Mouse (Mus musculus) forebrain, postnatal 0 days (tissue): ENCODE results near the gene Nmnat3. TPM values are rescaled to one million over a fixed set of nuclear protein-coding genes. Genes with fewer than 3 reads are reported as not detected.

Source experiments
- ATAC-seq: fragments of 200-750 bp; cut with Nextera tagmentation; 2 replicates; pipeline ENCODE4 v1.8.0; 2017; ENCODE audit warnings: mild to moderate bottlenecking, moderate library complexity
- DNase-seq: peaks from one replicate; pipeline ENCODE4 v3.0.0-alpha.2; 2015
- H3K27ac ChIP-seq: fragments of 300-500 bp; sonication (generic); 2 replicates; pipeline ENCODE4 v1.5.1; 2014; ENCODE audit warnings: low read depth, mild to moderate bottlenecking, antibody characterized with exemption, low read length, moderate library complexity, mixed read lengths
- H3K27me3 ChIP-seq: fragments of 300-500 bp; sonication (generic); 2 replicates; pipeline ENCODE4 v1.6.1; 2014; ENCODE audit warnings: mild to moderate bottlenecking, low read length, mixed read lengths; ENCODE audit not compliant: insufficient read depth
- H3K36me3 ChIP-seq: fragments of 300-500 bp; sonication (generic); 2 replicates; pipeline ENCODE4 v1.6.1; 2014; ENCODE audit warnings: mild to moderate bottlenecking, moderate library complexity; ENCODE audit not compliant: insufficient read depth
- H3K4me1 ChIP-seq: fragments of 300-500 bp; sonication (generic); 2 replicates; pipeline ENCODE4 v1.6.1; 2014; ENCODE audit warnings: antibody characterized with exemption; ENCODE audit not compliant: insufficient read depth
- H3K4me2 ChIP-seq: fragments of 300-500 bp; sonication (generic); 2 replicates; pipeline ENCODE4 v1.6.1; 2014; ENCODE audit warnings: low read depth, mild to moderate bottlenecking, moderate library complexity
- H3K4me3 ChIP-seq: fragments of 300-500 bp; sonication (generic); 2 replicates; pipeline ENCODE4 v1.5.1; 2014; ENCODE audit warnings: low read depth, low read length, mixed read lengths
- H3K9ac ChIP-seq: fragments of 300-500 bp; sonication (generic); 2 replicates; pipeline ENCODE4 v1.6.1; 2014; ENCODE audit warnings: mild to moderate bottlenecking
- H3K9me3 ChIP-seq: fragments of 300-500 bp; sonication (generic); 2 replicates; pipeline ENCODE4 v1.6.1; 2016; ENCODE audit warnings: low read length
- CTCF ChIP-seq: sonication (generic); IDR thresholded peaks from 2 replicates; pipeline ENCODE4 v1.5.1; 2016; ENCODE audit warnings: antibody characterized with exemption, control low read depth, low read depth
- WGBS: fragments of 180-500 bp; shearing (Covaris S2); extraction: QIAGEN DNeasy Blood & Tissue Kit; methylation state at CpG from one replicate; pipeline ENCODE4 v1.1.7; 2014; 5-methylcytosine and 5-hydroxymethylcytosine counted together
- polyA plus RNA-seq: library from polyadenylated mRNA; unstranded; fragments of >200 nt; fragmentation: Nextera tagmentation; extraction: Ambion mirVana; gene quantifications from 2 replicates; pipeline ENCODE4 v1.2.1, GENCODE M21; 2015
- total RNA-seq: library from RNA; depleted of rRNA; stranded (reverse); fragments of >200 nt; gene quantifications from 2 replicates; pipeline ENCODE4 v1.2.3, GENCODE M21; 2014

Nmnat3 gene
- total and polyA plus RNA-seq, 2 experiments from 2014 or later: 1.7 to 4.0 TPM

GRCm38 (mm10) chr9:98425351-98425880 lies 138.2 kb downstream of the Nmnat3 start:
- Histone ChIP-seq H3K4me1 (peaks cover 19% of the 10 kb centered on the region; the same call in 1 of the 2 replicates), H3K36me3 (no peaks in the 10 kb centered on the region), H3K27me3 (peaks cover 4% of the 10 kb centered on the region; the same call in 1 of the 2 replicates), H3K9ac (peak overlapping the region; percentile 55; the same call in 1 of the 2 replicates), H3K4me2 (peak overlapping the region; percentile 68), H3K27ac (no peak overlapping the region), H3K4me3 (peak overlapping the region; percentile 46), H3K9me3 (no peaks in the 10 kb centered on the region)
- ATAC-seq (no peak), DNase-seq (no peak)
- TF ChIP-seq CTCF: no peak
- WGBS: 18% methylated on average over 19 of the region's 19 CpGs

- Histone ChIP-seq H3K4me1 (peaks cover 19% of the 10 kb centered on the region; the same call in 1 of the 2 replicates), H3K4me2 (no peak overlapping the region), H3K36me3 (no peaks in the 10 kb centered on the region), H3K9ac (no peak overlapping the region), H3K27me3 (peaks cover 4% of the 10 kb centered on the region; the same call in 1 of the 2 replicates), H3K4me3 (no peak overlapping the region), H3K27ac (no peak overlapping the region), H3K9me3 (no peaks in the 10 kb centered on the region)
- ATAC-seq (no peak), DNase-seq (no peak)
- TF ChIP-seq CTCF: no peak
- WGBS: 83% methylated on average over 4 of the region's 4 CpGs
These were observed 140.8 kb downstream of the Nmnat3 start for GRCm38 (mm10) chr9:98427906-98428517.

GRCm38 (mm10) chr9:98428783-98429182 lies 141.5 kb downstream of the Nmnat3 start:
- ATAC-seq (no peak), DNase-seq (no peak)
- Histone ChIP-seq H3K4me3 (no peak overlapping the region), H3K9me3 (no peaks in the 10 kb centered on the region), H3K27ac (no peak overlapping the region), H3K4me2 (no peak overlapping the region), H3K36me3 (no peaks in the 10 kb centered on the region), H3K27me3 (peaks cover 4% of the 10 kb centered on the region; the same call in 1 of the 2 replicates), H3K4me1 (peaks cover 19% of the 10 kb centered on the region; the same call in 1 of the 2 replicates), H3K9ac (no peak overlapping the region)
- TF ChIP-seq CTCF: no peak
- WGBS: 55% methylated on average over 8 of the region's 8 CpGs

GRCm38 (mm10) chr9:98429806-98430205 lies 142.6 kb downstream of the Nmnat3 start:
- Histone ChIP-seq H3K36me3 (no peaks in the 10 kb centered on the region), H3K9me3 (no peaks in the 10 kb centered on the region), H3K4me3 (no peak overlapping the region), H3K27me3 (no peaks in the 10 kb centered on the region), H3K9ac (no peak overlapping the region), H3K27ac (no peak overlapping the region), H3K4me2 (no peak overlapping the region), H3K4me1 (0 out of 2 replicates have a peak, but pooled peaks cover 16% of the 10 kb centered on the region)
- no peak for TF ChIP-seq CTCF
- ATAC-seq (peak; percentile 58), DNase-seq (no peak)
- WGBS: 16% methylated on average over 7 of the region's 7 CpGs

GRCm38 (mm10) chr9:98430528-98430927 lies 143.3 kb downstream of the Nmnat3 start:
- no peak overlapping the region for H3K4me2 ChIP-seq
- no peak overlapping the region for H3K27ac ChIP-seq
- DNase-seq (no peak), ATAC-seq (no peak)
- 57% methylated on average over 3 of the region's 3 CpGs for whole genome bisulfite sequencing
- no peaks in the 10 kb centered on the region for H3K27me3 ChIP-seq
- H3K9ac ChIP-seq: no peak overlapping the region
- H3K4me1 ChIP-seq: 0 out of 2 replicates have a peak, but pooled peaks cover 13% of the 10 kb centered on the region
- no peak for TF ChIP-seq CTCF
- no peaks in the 10 kb centered on the region for H3K9me3 ChIP-seq
- H3K36me3 ChIP-seq: no peaks in the 10 kb centered on the region
- H3K4me3 ChIP-seq: no peak overlapping the region

GRCm38 (mm10) chr9:98433021-98433420 lies 145.8 kb downstream of the Nmnat3 start:
- ATAC-seq (no peak), DNase-seq (no peak)
- no peak for TF ChIP-seq CTCF
- no peaks in the 10 kb centered on the region for H3K36me3 ChIP-seq
- no peak overlapping the region for H3K4me3 ChIP-seq
- H3K4me2 ChIP-seq: no peak overlapping the region
- H3K4me1 ChIP-seq: 0 out of 2 replicates have a peak, but pooled peaks cover 13% of the 10 kb centered on the region
- H3K9ac ChIP-seq: no peak overlapping the region
- WGBS: 38% methylated on average over 2 of the region's 2 CpGs
- H3K9me3 ChIP-seq: no peaks in the 10 kb centered on the region
- H3K27me3 ChIP-seq: no peaks in the 10 kb centered on the region
- H3K27ac ChIP-seq: no peak overlapping the region

- Histone ChIP-seq H3K4me1 (0 out of 2 replicates have a peak, but pooled peaks cover 12% of the 10 kb centered on the region), H3K4me2 (no peak overlapping the region), H3K27ac (no peak overlapping the region), H3K9ac (no peak overlapping the region), H3K27me3 (no peaks in the 10 kb centered on the region), H3K9me3 (no peaks in the 10 kb centered on the region), H3K4me3 (no peak overlapping the region), H3K36me3 (no peaks in the 10 kb centered on the region)
- no peak for ATAC-seq
- TF ChIP-seq CTCF: no peak
- DNase-seq: no peak
- WGBS: 23% methylated on average over 4 of the region's 4 CpGs
These were observed 146.8 kb downstream of the Nmnat3 start for GRCm38 (mm10) chr9:98433956-98434588.
